Mouse (Mus musculus) stomach, embryonic 16.5 days (tissue): ENCODE results near the gene Auh. TPM values are rescaled to one million over a fixed set of nuclear protein-coding genes. Genes with fewer than 3 reads are reported as not detected.
A peak's percentile ranks its signal among the peaks of the same experiment; 100 is the strongest.

Experiments
- ATAC-seq: fragments of 200-750 bp; cut with Nextera tagmentation; 2 replicates; pipeline ENCODE4 v1.8.0; 2017; ENCODE audit warnings: moderate number of reproducible peaks, moderate TSS enrichment; ENCODE audit not compliant: insufficient read depth, low FRiP score
- H3K27ac ChIP-seq: fragments of 300-500 bp; sonication (generic); 2 replicates; pipeline ENCODE4 v1.5.1; 2014; ENCODE audit warnings: low read length
- H3K27me3 ChIP-seq: fragments of 300-500 bp; sonication (generic); 2 replicates; pipeline ENCODE4 v1.6.1; 2014; ENCODE audit warnings: low read length, control low read depth, mixed read lengths; ENCODE audit not compliant: control insufficient read depth, insufficient read depth
- H3K36me3 ChIP-seq: fragments of 300-500 bp; sonication (generic); 2 replicates; pipeline ENCODE4 v1.6.1; 2014; ENCODE audit warnings: low read length; ENCODE audit not compliant: control insufficient read depth, insufficient read depth
- H3K4me1 ChIP-seq: fragments of 300-500 bp; sonication (generic); 2 replicates; pipeline ENCODE4 v1.6.1; 2014; ENCODE audit warnings: low read length, control low read depth, mixed read lengths; ENCODE audit not compliant: control insufficient read depth, insufficient read depth
- H3K4me2 ChIP-seq: fragments of 300-500 bp; sonication (generic); 2 replicates; pipeline ENCODE4 v1.6.1; 2014; ENCODE audit warnings: low read depth, low read length, mixed read lengths
- H3K4me3 ChIP-seq: fragments of 300-500 bp; sonication (generic); replicated peaks from 2 replicates; pipeline ENCODE4 v1.5.1; 2014; ENCODE audit warnings: mild to moderate bottlenecking, low read length
- H3K9ac ChIP-seq: fragments of 300-500 bp; sonication (generic); 2 replicates; pipeline ENCODE4 v1.6.1; 2014; ENCODE audit warnings: low read length
- H3K9me3 ChIP-seq: fragments of 300-500 bp; sonication (generic); replicated peaks from 2 replicates; pipeline ENCODE4 v1.6.1; 2016; ENCODE audit warnings: low read length, control low read depth; ENCODE audit not compliant: control insufficient read depth
- WGBS: fragments of 180-500 bp; shearing (Covaris S2); extraction: QIAGEN DNeasy Blood & Tissue Kit; methylation state at CpG from one replicate; pipeline ENCODE4 v1.1.7; 2014; 5-methylcytosine and 5-hydroxymethylcytosine counted together
- polyA plus RNA-seq: library from polyadenylated mRNA; unstranded; fragments of >200 nt; fragmentation: Nextera tagmentation; extraction: Ambion mirVana; gene quantifications from 2 replicates; pipeline ENCODE4 v1.2.1, GENCODE M21; 2015

Auh gene
- polyA plus RNA-seq, 1 experiment from 2014 or later = 46.9 TPM

DNA sequence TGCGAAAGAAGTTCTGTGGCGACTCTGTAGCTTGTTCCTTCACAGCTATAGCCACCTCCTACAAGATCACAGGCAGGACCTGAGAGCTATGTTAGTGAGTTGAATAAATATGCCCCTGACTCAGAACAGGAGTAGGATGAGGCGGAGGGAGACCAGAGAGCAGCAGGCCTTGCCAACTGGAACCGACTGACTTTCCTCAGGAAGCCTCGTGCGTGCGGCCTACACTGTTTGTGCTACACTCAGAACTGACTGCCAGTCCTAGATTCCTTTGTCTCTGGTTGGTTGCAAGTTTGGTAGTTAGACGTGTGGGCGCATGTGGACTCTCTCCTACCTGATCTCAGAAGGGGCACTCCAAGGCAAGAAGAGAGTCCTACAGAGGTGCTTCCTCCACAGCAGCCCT, 50.2 kb downstream of the Auh start:
- Histone ChIP-seq H3K4me1 (peaks cover 10% of the 10 kb centered on the region), H3K27ac (peak overlapping the region; percentile 81; the same call in 1 of the 2 replicates), H3K36me3 (no peaks in the 10 kb centered on the region), H3K9me3 (no peaks in the 10 kb centered on the region), H3K27me3 (no peaks in the 10 kb centered on the region), H3K9ac (peak overlapping the region; percentile 24), H3K4me3 (no peak overlapping the region), H3K4me2 (no peak overlapping the region)
- ATAC-seq = peak; percentile 52; the same call in 1 of the 2 replicates
- WGBS = 69% methylated on average over 9 of the region's 9 CpGs

DNA sequence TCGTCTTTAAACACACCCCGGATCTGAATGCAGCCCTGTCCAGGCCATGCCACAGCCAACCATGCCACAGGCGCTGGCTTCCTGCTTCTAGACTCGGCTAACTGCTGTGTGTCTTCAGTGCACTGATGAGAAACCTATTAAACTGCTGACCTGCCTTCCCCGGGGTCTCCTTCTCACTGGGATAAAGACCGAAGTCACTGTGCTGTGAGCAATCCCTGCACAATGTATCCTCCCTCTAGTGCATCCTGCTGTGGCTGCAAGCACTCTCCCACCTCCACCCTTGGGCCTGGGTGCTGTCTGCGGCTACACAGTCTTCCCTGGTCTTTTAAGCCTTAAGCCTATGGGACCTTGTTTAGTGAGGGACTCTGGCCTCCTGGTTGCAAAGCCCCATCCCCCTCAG, 50.7 kb downstream of the Auh start:
- 74% methylated on average over 7 of the region's 7 CpGs for WGBS
- H3K9ac ChIP-seq = peak overlapping the region; percentile 24

DNA sequence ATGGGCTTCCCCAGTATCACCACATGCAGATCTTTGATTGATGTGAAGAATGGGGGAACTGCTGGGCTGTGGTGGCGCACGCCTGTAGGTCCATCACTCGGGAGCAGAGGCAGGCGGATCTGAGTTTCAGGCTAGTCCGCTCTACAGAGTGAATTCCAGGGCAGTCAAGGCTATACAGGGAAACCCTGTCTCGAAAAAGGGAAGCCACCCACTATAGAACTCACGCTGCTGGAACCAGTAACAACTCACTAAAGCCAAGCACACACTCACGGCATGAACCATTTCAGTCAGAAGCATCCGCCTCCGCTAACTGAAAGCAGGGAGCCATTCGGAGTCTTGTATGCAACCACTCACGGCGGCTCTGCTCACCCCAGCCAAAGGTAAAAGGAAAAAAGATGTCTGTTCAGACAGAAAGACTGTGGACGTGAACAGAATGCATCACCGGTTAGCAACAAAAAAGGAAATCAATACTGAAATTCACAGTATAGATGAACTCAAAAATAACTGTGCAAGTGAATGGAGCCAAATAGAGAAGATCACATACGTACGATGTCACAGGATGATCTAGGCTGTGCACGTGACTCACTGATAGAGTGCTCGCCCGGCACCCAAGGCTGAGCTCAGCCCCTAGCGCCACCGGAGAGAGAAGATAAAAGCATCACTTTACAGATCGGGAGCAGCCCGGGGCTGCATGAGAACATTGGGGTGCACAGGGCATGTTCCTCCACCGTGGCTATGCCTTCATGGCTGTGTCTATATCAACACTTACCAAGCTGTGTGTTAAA, 53.7 kb downstream of the Auh start:
- H3K4me2 ChIP-seq = no peak overlapping the region
- ATAC-seq = no peak
- H3K4me3 ChIP-seq = no peak overlapping the region
- H3K27me3 ChIP-seq = no peaks in the 10 kb centered on the region
- no peak overlapping the region for H3K27ac ChIP-seq
- H3K9ac ChIP-seq = no peak overlapping the region
- H3K4me1 ChIP-seq = peaks cover 5% of the 10 kb centered on the region
- 76% methylated on average over 25 of the region's 25 CpGs for whole genome bisulfite sequencing
- H3K9me3 ChIP-seq = no peaks in the 10 kb centered on the region
- H3K36me3 ChIP-seq = no peaks in the 10 kb centered on the region

More for the DNA sequence above, 50.7 kb downstream of the Auh start:
- peaks cover 6% of the 10 kb centered on the region for H3K4me1 ChIP-seq
- peak overlapping the region; percentile 81; the same call in 1 of the 2 replicates for H3K27ac ChIP-seq
- no peaks in the 10 kb centered on the region for H3K27me3 ChIP-seq
- no peaks in the 10 kb centered on the region for H3K36me3 ChIP-seq
- H3K9me3 ChIP-seq = no peaks in the 10 kb centered on the region
- no peak overlapping the region for H3K4me3 ChIP-seq
- no peak overlapping the region for H3K4me2 ChIP-seq
- no peak for ATAC-seq

GRCm38 (mm10) chr13:52875089-52875488, 54.4 kb downstream of the Auh start:
- Histone ChIP-seq H3K27me3 (no peaks in the 10 kb centered on the region), H3K4me3 (no peak overlapping the region), H3K9me3 (no peaks in the 10 kb centered on the region), H3K4me2 (no peak overlapping the region), H3K36me3 (no peaks in the 10 kb centered on the region), H3K4me1 (peaks cover 5% of the 10 kb centered on the region), H3K9ac (no peak overlapping the region), H3K27ac (no peak overlapping the region)
- ATAC-seq = no peak
- WGBS = 58% methylated on average over 6 of the region's 6 CpGs

GRCm38 (mm10) chr13:52874338-52874737, 55.1 kb downstream of the Auh start:
- ATAC-seq = no peak
- Histone ChIP-seq H3K4me2 (no peak overlapping the region), H3K4me3 (no peak overlapping the region), H3K27ac (no peak overlapping the region), H3K36me3 (no peaks in the 10 kb centered on the region), H3K9me3 (no peaks in the 10 kb centered on the region), H3K27me3 (no peaks in the 10 kb centered on the region), H3K9ac (no peak overlapping the region), H3K4me1 (peaks cover 1% of the 10 kb centered on the region)
- 65% methylated on average over 6 of the region's 6 CpGs for WGBS

DNA sequence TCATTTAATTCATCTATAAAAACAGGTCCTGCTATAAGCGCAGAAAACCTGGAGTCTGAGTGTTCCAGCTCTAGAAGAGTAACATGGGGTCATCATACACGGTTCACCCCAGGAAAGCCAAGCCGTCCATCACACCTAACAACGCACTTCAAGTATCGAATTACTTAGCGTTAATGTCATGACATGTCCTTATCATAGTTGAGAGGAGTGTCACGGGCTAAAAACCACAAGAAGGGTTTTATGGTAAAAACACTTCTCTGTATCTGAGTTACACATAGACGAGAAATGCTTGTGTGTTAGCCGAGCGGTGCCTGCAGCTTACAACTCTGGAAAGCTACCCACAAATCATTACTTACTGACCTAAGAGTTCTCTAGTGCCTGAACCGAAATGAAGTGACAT, 55.6 kb downstream of the Auh start:
- Histone ChIP-seq H3K4me2 (no peak overlapping the region), H3K27me3 (no peaks in the 10 kb centered on the region), H3K9me3 (no peaks in the 10 kb centered on the region), H3K4me1 (no peaks in the 10 kb centered on the region), H3K27ac (no peak overlapping the region), H3K36me3 (no peaks in the 10 kb centered on the region), H3K9ac (no peak overlapping the region), H3K4me3 (no peak overlapping the region)
- no peak for ATAC-seq
- 44% methylated on average over 11 of the region's 11 CpGs for WGBS

- H3K4me2 ChIP-seq = no peak overlapping the region
- peak overlapping the region; percentile 12; the same call in 1 of the 2 replicates for H3K27ac ChIP-seq
- no peaks in the 10 kb centered on the region for H3K27me3 ChIP-seq
- WGBS = 36% methylated on average over 15 of the region's 15 CpGs
- peaks cover 15% of the 10 kb centered on the region for H3K4me1 ChIP-seq
- H3K4me3 ChIP-seq = no peak overlapping the region
- ATAC-seq = no peak
- H3K9ac ChIP-seq = 0 out of 2 replicates have a peak overlapping the region, but pooled peaks have one; percentile 20
- H3K36me3 ChIP-seq = no peaks in the 10 kb centered on the region
- H3K9me3 ChIP-seq = no peaks in the 10 kb centered on the region
Measured at GRCm38 (mm10) chr13:52866005-52866792, 63.3 kb downstream of the Auh start.

GRCm38 (mm10) chr13:52863436-52863835, 66.0 kb downstream of the Auh start:
- no peak overlapping the region for H3K27ac ChIP-seq
- no peak for ATAC-seq
- H3K4me2 ChIP-seq = no peak overlapping the region
- H3K9me3 ChIP-seq = no peaks in the 10 kb centered on the region
- peaks cover 16% of the 10 kb centered on the region for H3K4me1 ChIP-seq
- no peaks in the 10 kb centered on the region for H3K36me3 ChIP-seq
- H3K27me3 ChIP-seq = no peaks in the 10 kb centered on the region
- WGBS = 83% methylated on average over 8 of the region's 8 CpGs
- no peak overlapping the region for H3K9ac ChIP-seq
- H3K4me3 ChIP-seq = no peak overlapping the region

DNA sequence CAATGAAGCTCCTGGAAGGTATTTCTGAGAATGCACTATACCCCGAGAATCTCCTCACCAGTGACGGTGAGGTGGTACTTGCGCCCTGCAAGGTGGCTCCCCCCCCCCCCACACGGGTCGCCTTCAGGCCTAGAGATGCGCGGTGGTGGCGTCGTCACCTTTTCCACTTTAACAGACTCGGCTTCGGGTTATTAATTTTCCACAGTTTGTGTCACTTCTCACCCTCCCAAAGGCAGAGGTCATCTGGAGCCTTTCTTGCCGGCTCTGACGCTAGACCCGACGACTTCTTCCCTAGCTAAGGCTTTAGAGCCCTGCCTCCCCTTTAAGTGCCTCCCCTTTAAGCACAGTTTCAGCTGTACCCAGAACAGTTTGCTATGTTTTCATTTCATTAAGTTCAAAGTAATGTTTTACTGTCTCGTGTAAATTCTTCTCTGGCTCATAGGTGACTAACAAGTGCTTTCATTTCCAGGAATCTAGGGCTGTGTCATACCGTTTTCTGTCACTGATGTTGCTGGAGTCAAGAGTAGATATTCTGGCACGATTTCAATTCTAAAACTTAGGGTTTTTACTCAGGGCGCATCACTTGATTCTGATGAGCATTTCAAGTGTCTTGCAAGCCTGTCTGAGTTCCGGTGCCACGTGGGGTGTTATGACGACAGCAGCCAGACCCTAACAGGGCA, 69.3 kb downstream of the Auh start:
- no peak for ATAC-seq
- Histone ChIP-seq H3K9me3 (no peaks in the 10 kb centered on the region), H3K27ac (no peak overlapping the region), H3K4me2 (no peak overlapping the region), H3K27me3 (no peaks in the 10 kb centered on the region), H3K4me3 (no peak overlapping the region), H3K9ac (no peak overlapping the region), H3K36me3 (no peaks in the 10 kb centered on the region), H3K4me1 (peaks cover 9% of the 10 kb centered on the region)
- 64% methylated on average over 22 of the region's 22 CpGs for WGBS
